Mouse (Mus musculus) lung, postnatal 0 days (tissue): ENCODE results near the gene Bptf.

ENCODE experiments used
- CTCF ChIP-seq: IDR thresholded peaks from 2 replicates; pipeline ENCODE4 v1.5.1; 2016; ENCODE audit warnings: antibody characterized with exemption, mild to moderate bottlenecking
- EP300 ChIP-seq: IDR thresholded peaks from 2 replicates; pipeline ENCODE4 v1.6.1; 2016; ENCODE audit warnings: antibody characterized with exemption, mild to moderate bottlenecking, control low read depth

DNA sequence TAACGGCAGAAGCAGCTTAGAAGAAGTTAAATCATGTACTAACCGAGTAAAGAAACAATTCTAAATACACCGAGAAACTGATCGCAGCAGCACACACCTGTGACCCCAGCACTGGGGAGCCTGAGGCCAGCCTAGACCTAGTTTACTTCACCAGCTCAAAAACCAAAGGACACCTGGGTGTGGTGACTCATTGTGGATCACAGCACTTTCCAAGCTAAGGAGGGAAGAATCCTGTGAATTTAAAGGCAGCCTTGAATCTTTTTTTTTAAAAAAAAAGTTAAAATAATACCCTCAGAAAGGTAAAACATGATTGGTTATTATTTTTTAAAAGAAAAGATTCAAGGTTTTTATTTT lies 24.2 kb downstream of the Bptf start:
- TF ChIP-seq CTCF (no peak), EP300 (no peak)
